Mouse (Mus musculus): ENCODE measurements around the gene Usp45.
A peak's percentile ranks its signal among the peaks of the same experiment; 100 is the strongest.
"Not testable (repeated sequence)": the region's sequence is repeated elsewhere in the genome, so short reads cannot be mapped to it uniquely, and the experiment has no call there.

Gene Usp45

GRCm38 (mm10) chr4:21766863-21767304 is at the start of gene Usp45, which contains the start of gene Tstd3:
Gene Usp45, plus strand, starts transcription at chr4:21767156.
Gene Tstd3, minus strand, starts transcription at chr4:21767212.
- DNase-seq (ENCODE audit: low spot score) = peak; percentile 45

- DNase-seq (ENCODE audit: low spot score) = no peak
Measured at GRCm38 (mm10) chr4:21722752-21723334, 44.1 kb upstream of the Usp45 start.

GRCm38 (mm10) chr4:21726912-21727614 is 39.9 kb upstream of the Usp45 start:
- DNase-seq (ENCODE audit: low spot score) = no peak

- DNase-seq (ENCODE audit: low spot score) = peak; percentile 85
Measured at GRCm38 (mm10) chr4:21727615-21728165, 39.3 kb upstream of the Usp45 start, which contains the start of gene Ccnc. Gene Ccnc, plus strand, starts transcription at chr4:21727701.

GRCm38 (mm10) chr4:21739169-21739568 is 27.8 kb upstream of the Usp45 start:
- DNase-seq (ENCODE audit: low spot score) = no peak

GRCm38 (mm10) chr4:21744142-21744541 is 22.8 kb upstream of the Usp45 start:
- not testable (repeated sequence) for DNase-seq (ENCODE audit: low spot score)

GRCm38 (mm10) chr4:21745723-21746122 is 21.2 kb upstream of the Usp45 start:
- no peak for DNase-seq (ENCODE audit: low spot score)

GRCm38 (mm10) chr4:21755123-21755789 is 11.7 kb upstream of the Usp45 start:
- DNase-seq (ENCODE audit: low spot score) = no peak

- DNase-seq (ENCODE audit: low spot score) = no peak
Measured at GRCm38 (mm10) chr4:21758860-21759259, 8.1 kb upstream of the Usp45 start.

GRCm38 (mm10) chr4:21761416-21762160 is 5.4 kb upstream of the Usp45 start:
- no peak for DNase-seq (ENCODE audit: low spot score)

- no peak for DNase-seq (ENCODE audit: low spot score)
Measured at GRCm38 (mm10) chr4:21763827-21764226, 3.1 kb upstream of the Usp45 start.

GRCm38 (mm10) chr4:21766171-21766862 is 639 bp upstream of the Usp45 start:
- DNase-seq (ENCODE audit: low spot score) = no peak

GRCm38 (mm10) chr4:21771064-21771463 is 4.1 kb downstream of the Usp45 start:
- no peak for DNase-seq (ENCODE audit: low spot score)

GRCm38 (mm10) chr4:21772306-21772705 is 5.3 kb downstream of the Usp45 start:
- DNase-seq (ENCODE audit: low spot score) = no peak

GRCm38 (mm10) chr4:21776091-21776945 is 9.4 kb downstream of the Usp45 start:
- DNase-seq (ENCODE audit: low spot score) = peak; percentile 85

- DNase-seq (ENCODE audit: low spot score) = no peak
Measured at GRCm38 (mm10) chr4:21776946-21777265, 9.9 kb downstream of the Usp45 start.

GRCm38 (mm10) chr4:21780816-21781726 is 14.1 kb downstream of the Usp45 start:
- DNase-seq (ENCODE audit: low spot score) = no peak

GRCm38 (mm10) chr4:21786268-21786667 is 19.3 kb downstream of the Usp45 start:
- DNase-seq (ENCODE audit: low spot score) = no peak

GRCm38 (mm10) chr4:21788903-21789302 is 21.9 kb downstream of the Usp45 start:
- DNase-seq (ENCODE audit: low spot score) = no peak
